21 mouse cellular contexts compared by ENCODE assay signal in the genomic region with DNA sequence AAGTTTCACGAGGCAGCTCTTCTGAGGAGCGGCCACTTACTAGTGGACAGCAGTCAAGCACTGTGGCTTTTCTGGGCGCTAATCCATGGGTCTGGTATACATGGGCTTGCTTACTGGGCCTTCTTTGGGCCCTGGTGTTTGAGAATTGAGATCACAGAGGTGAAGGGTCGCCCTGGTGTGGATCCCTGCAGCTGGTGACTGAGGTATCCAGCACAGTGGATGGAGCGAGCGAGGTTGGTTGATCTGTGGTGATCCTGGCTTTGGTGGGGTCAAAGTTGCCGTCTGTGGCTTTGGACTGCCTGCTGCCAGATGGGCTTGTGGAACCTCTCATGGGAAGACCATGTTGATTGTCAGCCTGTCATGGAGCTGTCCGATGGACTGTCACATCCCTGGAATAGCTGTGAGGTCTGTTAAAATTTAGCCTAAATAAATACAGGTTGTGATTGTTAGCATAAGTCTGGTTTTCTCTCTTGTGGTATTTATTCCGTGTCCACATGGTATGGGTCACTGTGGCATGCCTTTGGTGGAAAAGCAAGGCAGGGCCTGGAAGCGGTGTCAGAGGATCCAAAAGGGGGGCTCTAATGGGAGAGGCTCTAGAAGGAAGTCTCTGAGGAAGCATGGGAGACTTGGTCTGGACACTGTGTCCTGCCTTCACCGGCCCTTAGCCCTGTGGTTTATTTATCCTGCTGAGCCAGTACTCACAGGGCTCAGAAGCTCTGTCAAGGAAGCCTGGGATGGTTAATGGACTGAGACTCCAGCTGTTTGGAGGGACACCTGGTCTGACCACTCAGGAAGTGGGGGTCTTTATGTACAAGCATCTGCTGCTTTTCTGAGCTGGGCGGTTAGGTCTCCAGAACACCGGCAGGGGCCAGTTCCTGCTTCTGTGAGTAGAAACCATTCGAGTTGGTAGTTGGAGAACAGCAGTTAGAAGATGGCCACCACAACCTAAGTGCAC. TPM values are rescaled to one million over a fixed set of nuclear protein-coding genes. Genes with fewer than 3 reads are reported as not detected.
DNase-seq lines count a peak whose midpoint lies in the region; ATAC-seq and TF ChIP-seq lines count a peak whose summit lies in the region.
"Had no signal": no experiment of that assay in that cellular context is flagged by ENCODE, and none has a peak within 500 bp of the region (broad histone marks: within the 10 kb centered on the region; RNA-seq: fewer than 3 reads in every experiment).

No protein-coding gene starts in this region.

- no peak for TF ChIP-seq CTCF in liver, postnatal 0 days (IDR thresholded peaks at IDR 0.05; ENCODE audit: low read depth)
- TF ChIP-seq CTCF in gastrocnemius, adult 2 months (IDR thresholded peaks at IDR 0.05), result no peak

- ATAC-seq in kidney, embryonic 14.5 days (ENCODE audit: low FRiP score, low TSS enrichment), result peak; percentile 67; the same call in 1 of the 2 replicates
- ATAC-seq in liver, postnatal 0 days, result peak; percentile 79
- ATAC-seq: forebrain, embryonic 14.5 days had no signal

- H3K4me1 ChIP-seq in kidney, embryonic 14.5 days (ENCODE audit: control insufficient read depth, insufficient read depth, low read length), result peaks cover 11% of the 10 kb centered on the region; the same call in 1 of the 2 replicates
- H3K4me1 ChIP-seq in liver, postnatal 0 days (ENCODE audit: insufficient read depth), result peaks cover 53% of the 10 kb centered on the region

- DNase-seq in kidney, postnatal 36 days, result no peak
- peak; percentile 12 for DNase-seq in thymus, postnatal 14 days
- DNase-seq in thymus, postnatal 10 days (ENCODE audit: low spot score in 2 of 2), result no peak
- DNase-seq in liver, postnatal 0 days, result peak; percentile 37
- DNase-seq in gastrocnemius, adult 2 months, result no peak
- no peak for DNase-seq in gastrocnemius, postnatal 14 days
- no peak for DNase-seq in ovary, adult 18-20 months (ENCODE audit: low spot score)
- DNase-seq: adrenal gland, adult 2 months; cerebellum, adult 18-20 months; heart, postnatal 10 days; kidney, adult 11 months; lung, postnatal 4 days; right cerebral cortex, postnatal 4 days; thymus, adult 2 months had no signal

- no peaks in the 10 kb centered on the region for H3K9me3 ChIP-seq in kidney, embryonic 14.5 days (ENCODE audit: control insufficient read depth, low read length)
- H3K9me3 ChIP-seq in liver, postnatal 0 days (ENCODE audit: low read length), result no peaks in the 10 kb centered on the region
- H3K9me3 ChIP-seq: embryonic facial prominence, embryonic 15.5 days; hindbrain, embryonic 15.5 days; neural tube, embryonic 13.5 days had no signal

- peak; percentile 41; the same call in 1 of the 2 replicates for TF ChIP-seq EP300 in liver, postnatal 0 days (IDR thresholded peaks at IDR 0.05; ENCODE audit: low read depth)

- WGBS in kidney, embryonic 14.5 days, result 63% methylated on average over 14 of the region's 14 CpGs
- WGBS in liver, postnatal 0 days (ENCODE audit: insufficient replicate concordance), result 46% methylated on average over 14 of the region's 14 CpGs

- H3K36me3 ChIP-seq in kidney, embryonic 14.5 days (ENCODE audit: control insufficient read depth, insufficient read depth, low read length), result no peaks in the 10 kb centered on the region
- H3K36me3 ChIP-seq in liver, postnatal 0 days (replicated peaks; ENCODE audit: insufficient read depth, low read length), result no peaks in the 10 kb centered on the region
- H3K36me3 ChIP-seq: embryonic facial prominence, embryonic 15.5 days; hindbrain, embryonic 15.5 days; neural tube, embryonic 13.5 days had no signal

- H3K4me2 ChIP-seq in kidney, embryonic 14.5 days (replicated peaks; ENCODE audit: low read depth, low read length), result no peak overlapping the region
- 0 out of 2 replicates have a peak overlapping the region, but pooled peaks have one; percentile 22 for H3K4me2 ChIP-seq in liver, postnatal 0 days (ENCODE audit: low read depth, low read length)
- H3K4me2 ChIP-seq: embryonic facial prominence, embryonic 15.5 days; hindbrain, embryonic 15.5 days; neural tube, embryonic 13.5 days had no signal

- H3K9ac ChIP-seq in kidney, embryonic 14.5 days (ENCODE audit: low read depth, low read length), result no peak overlapping the region
- H3K9ac ChIP-seq in liver, postnatal 0 days (replicated peaks), result peak overlapping the region; percentile 30
- H3K9ac ChIP-seq: embryonic facial prominence, embryonic 15.5 days; hindbrain, embryonic 15.5 days; neural tube, embryonic 13.5 days had no signal

- no peak overlapping the region for H3K4me3 ChIP-seq in kidney, embryonic 14.5 days (ENCODE audit: low read length)
- no peak overlapping the region for H3K4me3 ChIP-seq in liver, postnatal 0 days (ENCODE audit: low read depth, low read length)
- no peak overlapping the region for H3K4me3 ChIP-seq in gastrocnemius, adult 2 months
- H3K4me3 ChIP-seq: embryonic facial prominence, embryonic 15.5 days; hindbrain, embryonic 15.5 days; neural tube, embryonic 13.5 days had no signal

- H3K27ac ChIP-seq in kidney, embryonic 14.5 days (ENCODE audit: low read depth, low read length), result no peak overlapping the region
- peak overlapping the region; percentile 87 for H3K27ac ChIP-seq in liver, postnatal 0 days (ENCODE audit: low read depth)
- no peak overlapping the region for H3K27ac ChIP-seq in gastrocnemius, adult 2 months
- H3K27ac ChIP-seq: embryonic facial prominence, embryonic 15.5 days; hindbrain, embryonic 15.5 days; neural tube, embryonic 13.5 days had no signal

- H3K27me3 ChIP-seq in kidney, embryonic 14.5 days (ENCODE audit: control insufficient read depth, insufficient read depth, low read length), result no peaks in the 10 kb centered on the region
- no peaks in the 10 kb centered on the region for H3K27me3 ChIP-seq in liver, postnatal 0 days (ENCODE audit: insufficient read depth, low read length)
- H3K27me3 ChIP-seq: embryonic facial prominence, embryonic 15.5 days; hindbrain, embryonic 15.5 days; neural tube, embryonic 13.5 days had no signal

- intact Hi-C loops in gastrocnemius, adult 2 months (cut with DNase I), result no loop called here
- intact Hi-C loops in gastrocnemius, postnatal 14 days (cut with DNase I; ENCODE audit: low total_unique reads), result no loop called here

RNA-seq across cellular contexts. Expression of a gene that starts 18.1 kb away (rescaled TPM):
- polyA plus RNA-seq in kidney, embryonic 14.5 days (2014; fragmentation: Nextera tagmentation; extraction: Ambion mirVana), result 9.2 and 10.0 TPM in 2 replicates
- 3.4 and 3.6 TPM in 2 replicates for polyA plus RNA-seq in liver, postnatal 0 days (2015; fragmentation: Nextera tagmentation; extraction: Ambion mirVana)
- 1 to 10 TPM; 4.1 to 5.1 TPM for total RNA-seq in gastrocnemius, adult 2 months (2021)
- 1 to 10 TPM; 4.7 to 5.3 TPM for total RNA-seq in gastrocnemius, postnatal 14 days (2021)

RNA-seq across cellular contexts. Expression of a gene that starts 41.6 kb away (rescaled TPM):
- 9.6 and 11.8 TPM in 2 replicates for polyA plus RNA-seq in kidney, embryonic 14.5 days (2014; fragmentation: Nextera tagmentation; extraction: Ambion mirVana)
- polyA plus RNA-seq in liver, postnatal 0 days (2015; fragmentation: Nextera tagmentation; extraction: Ambion mirVana), result 1.7 TPM in 2 replicates
- under 1 TPM; 0.47 to 0.59 TPM for total RNA-seq in gastrocnemius, adult 2 months (2021)
- total RNA-seq in gastrocnemius, postnatal 14 days (2021), result under 1 TPM; 0.66 to 0.76 TPM

RNA-seq across cellular contexts. Expression of a gene that starts 46.1 kb away (rescaled TPM):
- polyA plus RNA-seq in kidney, embryonic 14.5 days (2014; fragmentation: Nextera tagmentation; extraction: Ambion mirVana), result not detected in 2 replicates
- 0.20 TPM in 1 of 2 replicates, not detected in the other for polyA plus RNA-seq in liver, postnatal 0 days (2015; fragmentation: Nextera tagmentation; extraction: Ambion mirVana)
- total RNA-seq in gastrocnemius, adult 2 months (2021), result not detected
- not detected for total RNA-seq in gastrocnemius, postnatal 14 days (2021)
- total RNA-seq: gastrocnemius, adult 18-20 months; heart, postnatal 10 days had no signal
- polyA plus RNA-seq: adrenal gland, adult 2 months; forebrain, embryonic 14.5 days; limb, embryonic 14.5 days; thymus, adult 2 months had no signal

Comparison
In these comparisons a context has a peak if more than half of its experiments do, and no peak if none do; other contexts are left out.
1. DNase-seq: peak in thymus, postnatal 14 days (single experiment) and liver, postnatal 0 days (single experiment); none in kidney, postnatal 36 days (0 of 2), thymus, postnatal 10 days (0 of 2), gastrocnemius, adult 2 months (single experiment), gastrocnemius, postnatal 14 days (single experiment) and ovary, adult 18-20 months (single experiment).